Mouse (Mus musculus): ENCODE measurements at regions not wholly inside any gene's neighbourhood (a gene's known extent, or its start where the extent isn't known, plus 50 kb on each side); places are given as distances from the start of the nearest gene placed in this dataset.

GRCm38 (mm10) chr9:61238687-61239250 lies 133.4 kb upstream of the Tle3 start:
- no peak for DNase-seq (ENCODE audit: low spot score in 2 of 2)
- intact Hi-C loops (cut with DNase I), result no loop called here

GRCm38 (mm10) chr9:61239328-61239727 lies 132.8 kb upstream of the Tle3 start:
- intact Hi-C loops (cut with DNase I), result no loop called here

GRCm38 (mm10) chr9:61241442-61241841 lies 130.7 kb upstream of the Tle3 start:
- intact Hi-C loops (cut with DNase I), result no loop called here
- no peak for DNase-seq (ENCODE audit: low spot score in 2 of 2)

More at GRCm38 (mm10) chr9:61239328-61239727, 132.8 kb upstream of the Tle3 start:
- no peak for DNase-seq (ENCODE audit: low spot score in 2 of 2)

- intact Hi-C loops (cut with DNase I), result no loop called here
- DNase-seq (ENCODE audit: low spot score in 2 of 2), result no peak
These were observed 129.9 kb upstream of the Tle3 start for GRCm38 (mm10) chr9:61242167-61242860.

DNA sequence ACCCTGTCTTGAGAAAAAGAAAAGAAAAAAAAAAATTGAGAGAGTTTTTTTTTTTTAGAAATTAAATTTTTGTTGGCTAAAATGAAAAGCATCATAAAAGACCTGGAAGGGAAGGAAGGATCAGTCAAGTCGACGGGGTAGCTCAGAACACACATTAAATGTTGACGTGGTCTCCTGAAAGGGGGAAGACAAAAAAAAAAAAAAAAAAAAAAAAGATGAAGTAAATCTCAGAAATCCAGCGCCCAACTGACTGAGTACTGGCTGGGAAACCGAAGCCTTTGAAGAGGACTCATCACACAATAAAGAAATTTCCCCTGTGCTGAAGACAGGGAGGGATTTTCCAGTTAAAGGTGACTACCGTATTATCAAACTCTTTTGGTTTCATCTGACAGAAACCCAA lies 128.9 kb upstream of the Tle3 start:
- intact Hi-C loops (cut with DNase I), result no loop called here
- no peak for DNase-seq (ENCODE audit: low spot score in 2 of 2)

DNA sequence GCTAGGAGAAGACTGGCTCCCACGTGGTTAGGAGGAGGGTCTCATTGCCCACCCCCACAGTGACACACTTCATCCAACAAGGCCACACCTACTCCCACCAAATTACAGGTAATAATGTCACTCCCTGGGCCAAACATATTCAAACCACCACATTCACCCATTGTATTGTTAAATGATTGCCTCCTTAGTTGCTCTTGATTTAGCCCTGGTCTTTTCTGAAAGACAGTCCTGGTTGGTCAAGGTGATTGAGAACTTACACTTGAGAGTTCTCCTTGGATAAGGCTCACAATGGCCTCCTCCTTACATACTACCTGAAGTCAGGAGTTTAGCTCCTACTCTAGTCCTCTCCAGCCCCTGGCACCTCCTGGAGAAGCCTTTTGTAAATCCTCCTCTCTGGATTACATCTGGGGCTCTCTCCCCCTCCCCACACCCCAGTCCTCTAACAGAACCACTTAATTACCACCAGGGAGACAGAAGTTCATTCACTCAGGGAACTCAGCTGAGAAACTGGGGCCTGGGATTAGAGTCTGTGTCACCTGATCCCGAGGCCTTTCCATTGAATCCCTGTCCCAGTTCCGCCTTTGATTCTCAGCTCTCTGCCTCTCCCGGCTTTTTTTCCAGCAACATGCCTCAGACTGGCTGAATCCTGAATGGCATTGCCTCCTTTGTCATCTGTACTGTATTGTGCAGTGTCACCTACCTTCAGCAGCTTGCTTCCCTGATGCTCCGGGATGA lies 122.3 kb upstream of the Tle3 start:
- DNase-seq (ENCODE audit: low spot score in 2 of 2), result no peak
- intact Hi-C loops (cut with DNase I), result no loop called here

DNA sequence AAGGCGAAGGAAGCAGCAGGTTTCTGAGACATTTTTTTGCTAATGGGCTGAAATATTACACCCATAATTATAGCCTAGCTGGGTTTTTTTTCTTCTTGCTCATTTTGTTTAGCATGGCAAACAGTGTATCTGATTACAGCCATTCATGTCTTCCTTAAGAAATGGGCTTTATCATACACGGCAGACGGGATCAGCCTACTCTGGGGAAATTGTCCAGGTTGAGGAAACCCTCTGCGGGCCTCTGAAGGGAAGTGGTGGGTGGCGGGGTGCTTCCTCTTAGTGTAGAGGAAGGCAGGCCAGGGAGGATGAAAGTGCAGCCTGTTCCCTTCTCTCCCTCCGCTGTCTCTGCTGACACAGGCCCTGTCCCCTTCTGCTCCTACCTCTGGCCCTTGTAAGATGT lies 120.6 kb upstream of the Tle3 start:
- intact Hi-C loops (cut with DNase I), result no loop called here
- DNase-seq (ENCODE audit: low spot score in 2 of 2), result peak in 1 of 2 experiments; percentile 35

GRCm38 (mm10) chr9:61253761-61254160 lies 118.4 kb upstream of the Tle3 start:
- intact Hi-C loops (cut with DNase I), result no loop called here
- no peak for DNase-seq (ENCODE audit: low spot score in 2 of 2)

- DNase-seq (ENCODE audit: low spot score in 2 of 2), result no peak
- intact Hi-C loops (cut with DNase I), result no loop called here
These were observed 114.7 kb upstream of the Tle3 start for GRCm38 (mm10) chr9:61257488-61257887.

GRCm38 (mm10) chr9:61258100-61258499 lies 114.1 kb upstream of the Tle3 start:
- intact Hi-C loops (cut with DNase I), result no loop called here
- DNase-seq (ENCODE audit: low spot score in 2 of 2), result no peak

- DNase-seq (ENCODE audit: low spot score in 2 of 2), result no peak
- intact Hi-C loops (cut with DNase I), result no loop called here
These were observed 112.6 kb upstream of the Tle3 start for GRCm38 (mm10) chr9:61259421-61260174.

DNA sequence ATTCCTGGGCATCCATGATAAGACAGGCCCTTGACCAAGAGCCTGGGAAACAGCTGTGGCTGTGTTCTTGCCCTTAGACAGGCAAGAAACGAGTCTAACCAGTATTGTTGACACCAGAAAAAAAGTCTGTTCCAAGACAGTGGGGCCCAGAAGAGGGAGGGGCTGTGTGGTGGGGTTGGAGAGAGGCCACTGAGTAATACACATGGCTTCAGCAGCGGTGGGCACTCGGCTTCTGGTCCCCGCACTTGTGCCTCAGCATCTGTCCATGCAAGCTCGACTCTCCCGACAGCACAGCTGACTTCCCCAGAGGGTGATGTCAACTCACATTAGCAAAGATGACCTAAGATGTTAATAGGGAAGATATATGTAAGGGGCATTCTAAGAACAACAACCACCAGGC lies 110.9 kb upstream of the Tle3 start:
- no peak for DNase-seq (ENCODE audit: low spot score in 2 of 2)
- intact Hi-C loops (cut with DNase I), result no loop called here

GRCm38 (mm10) chr9:61261739-61262333 lies 110.3 kb upstream of the Tle3 start:
- no peak for DNase-seq (ENCODE audit: low spot score in 2 of 2)
- intact Hi-C loops (cut with DNase I), result no loop called here

- peak in 1 of 2 experiments; percentile 13 for DNase-seq (ENCODE audit: low spot score in 2 of 2)
- intact Hi-C loops (cut with DNase I), result no loop called here
These were observed 108.8 kb upstream of the Tle3 start for GRCm38 (mm10) chr9:61263335-61263734.

DNA sequence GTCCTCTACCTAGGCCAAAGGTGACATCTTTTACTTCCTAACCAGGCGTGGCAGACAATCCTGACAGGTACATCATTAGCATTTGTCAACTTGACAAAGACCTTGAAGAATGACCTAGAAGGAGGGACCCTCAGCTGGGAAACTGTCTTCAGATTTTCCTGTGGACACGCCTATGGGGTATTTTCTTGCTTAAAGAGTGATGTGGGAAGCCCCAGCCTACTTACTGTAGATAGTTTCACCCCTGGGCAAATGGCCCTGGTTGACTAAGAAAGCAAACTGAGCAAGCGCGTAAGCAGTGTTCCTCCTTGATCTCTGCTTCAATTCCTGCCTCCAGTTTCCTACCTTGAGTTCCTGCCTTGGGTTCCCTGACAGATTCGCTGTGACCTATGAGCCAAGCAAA lies 106.7 kb upstream of the Tle3 start:
- intact Hi-C loops (cut with DNase I), result no loop called here
- DNase-seq (ENCODE audit: low spot score in 2 of 2), result no peak

DNA sequence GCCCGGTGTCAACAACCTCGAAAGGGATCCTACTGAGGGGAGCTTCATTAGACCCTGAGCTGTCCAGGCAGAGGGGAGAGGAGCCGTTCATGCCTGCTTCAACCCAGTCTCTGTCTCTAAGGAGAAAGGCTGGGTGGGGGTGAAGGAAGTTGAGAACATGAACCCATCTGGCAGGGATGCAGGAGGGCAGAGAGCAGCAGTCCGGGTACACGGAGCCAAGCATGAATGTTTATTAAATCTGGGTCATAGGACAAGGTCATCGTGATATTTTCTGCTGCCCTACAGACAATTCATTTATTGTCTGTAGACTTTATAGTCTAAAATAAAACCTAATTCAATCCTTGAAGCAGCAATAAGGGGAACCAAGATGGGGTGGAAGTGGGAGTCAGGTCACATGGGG lies 105.2 kb upstream of the Tle3 start:
- no peak for DNase-seq (ENCODE audit: low spot score in 2 of 2)
- intact Hi-C loops (cut with DNase I), result no loop called here

DNA sequence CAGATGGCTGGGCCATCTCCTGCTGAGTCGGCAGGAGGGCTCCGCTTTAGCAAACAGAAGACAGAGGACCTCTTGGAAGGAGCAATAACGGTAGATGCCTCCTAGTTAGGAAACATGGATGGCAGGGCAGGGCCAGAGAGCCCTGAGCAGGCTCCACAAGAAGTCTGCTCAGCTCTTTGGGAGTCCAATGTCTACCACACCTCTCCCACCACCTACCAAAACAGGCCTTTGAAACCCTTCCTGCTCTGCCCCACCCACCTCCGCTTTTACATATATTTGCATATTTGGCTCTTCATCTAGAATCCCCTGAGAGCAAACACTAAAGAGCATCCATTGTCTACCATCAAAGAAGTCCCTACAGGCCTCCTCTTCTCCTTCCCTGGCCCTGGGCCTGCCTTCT lies 104.6 kb upstream of the Tle3 start:
- peak in 1 of 2 experiments; percentile 68 for DNase-seq (ENCODE audit: low spot score in 2 of 2)
- intact Hi-C loops (cut with DNase I), result no loop called here

DNA sequence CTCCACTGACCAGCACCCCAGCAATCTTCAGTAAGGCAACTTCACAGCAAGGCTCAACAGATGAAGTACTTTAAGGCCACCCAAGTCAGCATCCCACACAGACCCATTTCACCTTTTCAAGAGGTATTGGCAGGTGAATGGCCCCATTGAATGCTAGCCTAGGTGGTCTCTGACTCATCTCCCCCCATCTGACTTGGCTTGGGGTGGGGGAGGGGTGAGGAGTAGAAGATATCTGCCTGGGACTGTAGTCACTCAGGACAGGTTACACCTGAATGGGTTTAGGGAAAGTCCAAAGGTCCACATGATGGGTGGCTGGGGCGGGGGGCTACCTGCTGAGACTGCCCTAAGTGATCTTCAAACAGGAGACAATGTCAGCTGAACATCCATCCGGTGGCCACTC lies 104.0 kb upstream of the Tle3 start:
- no peak for DNase-seq (ENCODE audit: low spot score in 2 of 2)
- intact Hi-C loops (cut with DNase I), result no loop called here

GRCm38 (mm10) chr9:61268681-61269080 lies 103.5 kb upstream of the Tle3 start:
- no peak for DNase-seq (ENCODE audit: low spot score in 2 of 2)
- intact Hi-C loops (cut with DNase I), result no loop called here
